Mouse (Mus musculus) CD4-positive helper T cell, adult 2 months (primary cell): ENCODE results near the gene Ap1g1.
"Not testable (repeated sequence)": the region's sequence is repeated elsewhere in the genome, so short reads cannot be mapped to it uniquely, and the experiment has no call there.

Experiments used
- DNase-seq: peaks from one replicate; pipeline ENCODE4 v3.0.0-alpha.2; 2012; ENCODE audit warnings: low read depth, missing footprints, low spot score

Ap1g1 gene

GRCm38 (mm10) chr8:109865536-109865935 lies 87.2 kb downstream of the Ap1g1 start:
- no peak for DNase-seq

DNA sequence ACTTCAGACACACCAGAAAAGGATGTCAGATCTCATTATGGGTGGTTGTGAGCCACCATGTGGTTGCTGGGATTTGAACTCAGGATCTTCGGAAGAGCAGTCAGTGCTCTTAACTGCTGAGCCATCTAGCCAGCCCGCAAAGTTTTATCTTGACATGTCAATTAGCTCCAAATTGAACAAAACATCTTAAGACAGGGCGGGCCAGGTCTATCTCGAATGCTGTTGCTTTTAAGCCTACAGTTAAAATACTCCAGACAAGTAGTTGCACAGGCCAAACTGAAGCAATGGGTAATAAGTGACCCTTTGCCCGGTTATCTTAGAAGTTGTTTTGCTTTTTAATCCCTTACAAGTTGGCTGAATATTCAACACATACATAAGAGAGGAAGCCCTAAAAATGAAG lies 88.3 kb downstream of the Ap1g1 start:
- no peak for DNase-seq

DNA sequence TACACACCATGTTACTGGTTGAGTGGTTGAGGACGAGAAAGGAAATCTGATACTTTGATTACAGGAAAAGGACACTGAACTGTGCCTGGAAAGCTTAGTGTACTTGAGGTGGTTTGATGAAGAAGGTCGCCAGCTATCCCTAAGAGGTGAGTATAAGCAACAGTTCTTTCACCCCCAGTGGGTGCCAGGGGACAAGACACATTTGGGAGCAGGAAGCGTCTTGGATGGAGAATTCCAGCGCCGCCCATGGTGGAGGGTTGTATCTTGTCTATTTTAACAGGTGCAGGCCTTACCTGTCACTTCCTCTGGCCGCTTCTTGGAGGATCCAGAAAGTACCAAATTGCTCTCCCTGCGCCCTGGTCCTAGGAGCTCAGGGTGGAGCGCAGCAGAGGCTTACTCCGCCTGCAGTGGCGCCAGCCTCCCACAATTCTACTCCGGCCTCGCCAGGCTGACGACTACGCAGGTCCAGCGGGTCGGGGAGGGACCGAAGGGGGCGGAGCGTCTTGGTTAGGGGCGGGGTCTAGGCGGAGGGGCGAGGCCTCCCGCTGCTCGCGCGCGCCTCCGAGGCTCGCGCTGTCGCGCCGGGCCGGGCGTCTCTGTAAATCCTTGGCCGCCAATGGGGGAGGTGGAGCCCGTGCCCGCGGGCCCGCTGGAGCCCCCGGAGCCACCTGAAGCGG lies 89.8 kb downstream of the Ap1g1 start, which contains the start of gene Phlpp2:
Gene Phlpp2 (plus strand): TSS at position 540 of the 677 bp plus-strand sequence.
- peak; percentile 91 for DNase-seq

DNA sequence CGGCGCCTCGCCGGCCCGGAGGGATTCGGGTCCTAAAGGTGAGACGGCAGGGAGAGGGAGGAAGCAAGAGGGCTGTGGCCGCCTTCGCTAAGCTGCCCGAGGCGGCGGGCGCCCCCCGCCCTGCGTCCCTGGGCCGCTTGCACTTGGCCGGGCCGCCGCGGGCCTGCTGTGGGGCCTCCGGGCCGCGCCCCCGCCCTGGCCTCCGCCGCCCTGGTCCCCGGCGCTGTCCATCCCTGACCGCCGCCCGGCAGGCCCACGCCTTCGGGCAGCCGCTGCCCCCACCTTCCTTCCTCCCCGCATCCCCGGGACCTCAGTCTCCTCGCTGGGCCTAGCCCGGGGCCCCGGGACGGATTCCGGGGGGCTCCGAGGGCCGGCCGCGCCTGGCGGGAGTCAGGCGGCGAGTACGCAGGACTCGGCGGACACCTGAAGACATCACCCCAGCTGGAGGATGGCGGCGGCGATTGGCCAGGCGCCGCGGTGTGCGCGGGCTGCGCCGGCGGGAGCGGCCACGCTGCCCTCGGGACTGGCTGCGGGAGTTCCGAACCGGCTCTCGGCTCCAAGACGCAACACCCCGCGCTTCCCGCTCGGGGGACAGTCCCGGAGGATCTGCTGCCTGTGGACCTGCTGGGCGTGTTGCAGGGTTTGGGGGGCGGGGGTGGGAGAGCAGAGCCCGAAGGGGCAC lies 90.5 kb downstream of the Ap1g1 start:
- DNase-seq: peak; percentile 43

- DNase-seq: no peak
These were observed 92.7 kb downstream of the Ap1g1 start for GRCm38 (mm10) chr8:109871056-109871455.

DNA sequence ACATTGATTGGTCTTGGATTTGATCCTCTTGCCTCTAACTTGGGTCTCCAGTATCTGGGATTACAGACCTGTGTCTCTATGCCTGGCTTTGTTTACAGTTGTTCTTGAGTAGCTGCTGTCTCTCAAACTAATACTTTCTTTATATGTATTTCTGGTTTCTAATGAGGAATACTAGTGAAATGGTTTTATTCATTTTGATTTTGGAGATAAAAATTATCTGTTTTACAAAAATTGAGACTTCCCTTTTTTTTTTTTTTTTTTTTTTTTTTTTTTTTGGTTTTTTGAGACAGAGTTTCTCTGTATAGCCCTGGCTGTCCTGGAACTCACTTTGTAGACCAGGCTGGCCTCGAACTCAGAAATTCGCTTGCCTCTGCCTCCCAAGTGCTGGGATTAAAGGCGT lies 95.4 kb downstream of the Ap1g1 start:
- DNase-seq: not testable (repeated sequence)

- DNase-seq: no peak
These were observed 101.8 kb downstream of the Ap1g1 start for GRCm38 (mm10) chr8:109880012-109880662.

GRCm38 (mm10) chr8:109885294-109885693 lies 106.9 kb downstream of the Ap1g1 start:
- no peak for DNase-seq

DNA sequence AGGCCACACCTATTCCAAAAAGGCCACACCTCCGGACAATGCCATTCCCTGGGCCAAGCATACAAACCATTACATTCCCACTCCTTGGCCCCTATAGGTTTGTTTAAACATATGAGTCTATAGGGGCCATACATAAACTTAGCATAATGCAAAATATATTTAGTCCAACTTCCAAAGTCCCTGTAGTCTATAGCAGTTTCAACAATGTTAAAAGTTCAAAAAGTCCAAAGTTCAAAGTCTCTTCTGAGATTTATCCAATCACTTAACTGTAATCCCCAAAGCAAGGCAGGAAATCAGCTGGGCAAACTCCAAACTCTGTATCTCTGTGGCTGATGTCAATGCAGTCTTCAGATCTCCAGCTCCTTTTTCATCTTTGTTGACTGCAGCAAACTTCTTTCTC lies 110.9 kb downstream of the Ap1g1 start:
- DNase-seq: no peak

- DNase-seq: no peak
These were observed 112.6 kb downstream of the Ap1g1 start for GRCm38 (mm10) chr8:109890794-109891585.

GRCm38 (mm10) chr8:109894636-109895035 lies 116.3 kb downstream of the Ap1g1 start:
- DNase-seq: no peak

DNA sequence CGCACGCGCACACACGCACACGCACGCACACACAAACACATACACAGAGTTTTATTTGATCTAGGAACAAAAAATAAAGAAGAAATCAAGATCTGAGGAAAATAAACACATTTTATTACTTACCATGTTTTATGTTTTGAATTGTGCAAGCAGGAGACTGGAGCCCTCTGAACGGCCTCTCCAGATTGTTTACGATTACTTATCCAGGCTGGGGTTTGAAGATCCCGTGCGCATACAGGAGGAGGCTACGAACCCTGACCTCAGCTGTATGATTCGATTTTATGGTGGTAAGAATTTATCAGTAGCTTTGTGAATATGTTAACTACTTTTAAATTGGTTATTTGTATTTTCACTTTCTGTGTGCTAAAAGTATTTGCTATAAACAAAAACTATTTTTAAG lies 117.0 kb downstream of the Ap1g1 start:
- DNase-seq: no peak

GRCm38 (mm10) chr8:109902379-109902778 lies 124.0 kb downstream of the Ap1g1 start:
- no peak for DNase-seq

- DNase-seq: no peak
These were observed 125.6 kb downstream of the Ap1g1 start for GRCm38 (mm10) chr8:109903909-109904469.

DNA sequence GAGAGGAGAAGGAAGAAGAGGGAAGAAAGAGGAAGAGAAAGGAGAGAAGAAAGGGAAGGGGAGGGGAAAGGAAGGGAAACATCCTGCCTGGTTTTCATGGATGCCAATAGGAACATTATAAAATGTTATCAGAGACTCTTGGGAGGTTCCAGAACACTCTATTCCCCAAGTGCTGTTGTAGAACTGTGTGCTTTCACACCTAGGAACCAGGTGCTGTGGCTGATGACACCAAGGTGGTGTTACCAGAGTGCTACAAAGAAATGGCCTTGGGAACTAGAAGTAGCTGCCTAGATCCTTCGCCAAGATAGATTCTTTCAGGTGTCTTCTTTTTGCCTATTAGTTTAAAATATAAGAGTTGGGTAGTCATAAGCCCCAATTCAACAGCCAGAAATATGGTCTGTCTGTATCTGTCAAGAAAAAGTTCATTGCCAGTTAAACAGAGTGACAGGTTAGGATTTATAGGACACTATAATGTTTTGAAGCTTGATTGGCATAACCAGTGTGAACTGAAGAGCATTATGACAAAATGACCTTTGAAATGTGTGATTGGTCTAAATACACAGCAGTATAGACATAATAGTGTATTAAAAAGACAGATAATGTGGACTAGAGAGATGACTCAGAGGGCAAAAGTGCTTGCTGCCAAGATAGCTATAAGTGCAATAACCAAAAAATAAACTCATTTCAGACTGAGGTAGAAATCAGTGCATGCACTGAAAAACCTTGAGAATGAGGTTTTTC lies 126.7 kb downstream of the Ap1g1 start:
- DNase-seq: no peak

GRCm38 (mm10) chr8:109906907-109907306 lies 128.6 kb downstream of the Ap1g1 start:
- DNase-seq: no peak

DNA sequence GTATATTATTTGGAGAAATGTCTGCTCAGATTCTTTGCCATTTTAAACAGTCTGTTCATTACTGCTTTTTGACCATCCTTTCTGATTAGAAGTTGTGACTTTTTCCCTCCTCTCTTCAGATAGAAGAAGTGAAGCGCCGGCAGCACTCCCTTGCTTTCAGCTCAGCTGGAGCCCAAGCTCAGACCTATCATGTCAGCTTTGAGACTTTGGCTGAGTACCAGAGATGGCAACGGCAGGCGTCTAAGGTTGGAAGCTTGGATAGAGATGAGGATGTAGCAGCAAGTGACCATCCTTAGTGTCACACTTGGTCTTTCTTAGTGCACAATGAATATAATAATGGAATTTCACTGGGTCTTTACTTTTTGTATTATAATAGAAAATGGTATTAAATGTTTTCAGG lies 129.0 kb downstream of the Ap1g1 start:
- DNase-seq: no peak
